Mouse (Mus musculus) heart, embryonic 15.5 days (tissue): ENCODE data around the gene S100a13. TPM values are rescaled to one million over a fixed set of nuclear protein-coding genes. Genes with fewer than 3 reads are reported as not detected.
A peak's percentile ranks its signal among the peaks of the same experiment; 100 is the strongest.

Source experiments
- ATAC-seq: fragments of 200-750 bp; cut with Nextera tagmentation; replicated peaks from 2 replicates; pipeline ENCODE4 v1.8.0; 2017; ENCODE audit warnings: low read depth, moderate TSS enrichment; ENCODE audit not compliant: insufficient number of reproducible peaks, insufficient read depth, low FRiP score
- H3K27ac ChIP-seq: fragments of 300-500 bp; sonication (generic); 2 replicates; pipeline ENCODE4 v1.5.1; 2015; ENCODE audit warnings: mild to moderate bottlenecking, inconsistent platforms
- H3K27me3 ChIP-seq: fragments of 300-500 bp; sonication (generic); 2 replicates; pipeline ENCODE4 v1.6.1; 2015; ENCODE audit warnings: inconsistent platforms
- H3K36me3 ChIP-seq: fragments of 300-500 bp; sonication (generic); 2 replicates; pipeline ENCODE4 v1.6.1; 2015; ENCODE audit warnings: mild to moderate bottlenecking, inconsistent platforms
- H3K4me1 ChIP-seq: fragments of 300-500 bp; sonication (generic); replicated peaks from 2 replicates; pipeline ENCODE4 v1.6.1; 2015; ENCODE audit warnings: inconsistent platforms
- H3K4me2 ChIP-seq: fragments of 300-500 bp; sonication (generic); 2 replicates; pipeline ENCODE4 v1.6.1; 2015; ENCODE audit warnings: inconsistent platforms, mild to moderate bottlenecking, moderate library complexity
- H3K4me3 ChIP-seq: fragments of 300-500 bp; sonication (generic); 2 replicates; pipeline ENCODE4 v1.5.1; 2015; ENCODE audit warnings: mild to moderate bottlenecking, inconsistent platforms
- H3K9ac ChIP-seq: fragments of 300-500 bp; sonication (generic); 2 replicates; pipeline ENCODE4 v1.6.1; 2015; ENCODE audit warnings: mild to moderate bottlenecking, inconsistent platforms
- H3K9me3 ChIP-seq: fragments of 300-500 bp; sonication (generic); replicated peaks from 2 replicates; pipeline ENCODE4 v1.6.1; 2016; ENCODE audit warnings: inconsistent platforms
- whole genome bisulfite sequencing: fragments of 180-500 bp; shearing (Covaris S2); methylation state at CpG from one replicate; pipeline ENCODE4 v1.1.7; 2015; ENCODE audit warnings: mixed read lengths; 5-methylcytosine and 5-hydroxymethylcytosine counted together
- polyA plus RNA-seq: library from polyadenylated mRNA; unstranded; fragments of >200 nt; fragmentation: Nextera tagmentation; extraction: Ambion mirVana; gene quantifications from 2 replicates; pipeline ENCODE4 v1.2.1, GENCODE M21; 2015

Gene S100a13
- polyA plus RNA-seq, 1 experiment from 2014 or later = 94.1 TPM

DNA sequence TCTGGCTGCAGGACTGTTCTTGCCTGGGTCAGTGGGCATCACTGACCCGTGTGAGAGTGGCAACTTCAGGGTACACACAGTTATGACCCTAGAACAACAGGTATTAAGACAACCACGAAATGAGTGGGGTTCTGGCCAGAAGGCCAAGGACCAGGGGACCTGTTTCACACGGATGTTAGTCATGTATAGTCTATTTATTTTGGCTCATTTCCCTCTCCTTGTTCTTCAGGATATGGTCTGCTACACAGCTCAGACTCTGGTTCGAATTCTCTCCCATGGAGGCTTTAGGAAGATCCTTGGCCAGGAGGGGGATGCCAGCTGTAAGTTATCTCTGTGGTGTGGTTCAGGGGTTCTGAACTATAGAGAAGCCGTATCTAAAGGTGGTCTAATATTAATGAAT lies 27.2 kb upstream of the S100a13 start:
- H3K4me3 ChIP-seq = no peak overlapping the region
- WGBS = 67% methylated on average over 5 of the region's 5 CpGs
- H3K9me3 ChIP-seq = no peaks in the 10 kb centered on the region
- peaks cover 68% of the 10 kb centered on the region for H3K36me3 ChIP-seq
- no peaks in the 10 kb centered on the region for H3K27me3 ChIP-seq
- peaks cover 6% of the 10 kb centered on the region for H3K4me1 ChIP-seq
- ATAC-seq = no peak
- no peak overlapping the region for H3K9ac ChIP-seq
- no peak overlapping the region for H3K27ac ChIP-seq
- no peak overlapping the region for H3K4me2 ChIP-seq

DNA sequence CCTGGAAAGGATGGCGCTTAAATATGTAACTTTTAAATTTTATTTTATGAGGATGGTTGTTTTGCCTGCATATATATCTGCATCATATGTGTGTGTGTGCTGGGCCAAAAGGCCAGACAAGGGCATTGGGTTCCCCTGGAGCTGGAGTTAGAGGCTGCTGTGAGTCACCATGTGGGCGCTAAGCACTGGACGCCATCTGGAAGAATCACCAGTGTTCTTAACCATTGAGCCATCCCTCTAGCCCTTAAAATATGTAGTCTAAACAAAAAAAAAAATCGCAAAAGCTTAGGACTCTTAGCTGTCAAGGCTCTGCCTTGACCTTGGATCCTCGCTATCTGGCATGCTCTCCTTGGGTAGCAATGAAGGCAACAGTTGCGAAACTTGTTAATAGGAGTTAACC lies 25.7 kb upstream of the S100a13 start:
- Histone ChIP-seq H3K9me3 (no peaks in the 10 kb centered on the region), H3K4me2 (no peak overlapping the region), H3K9ac (no peak overlapping the region), H3K36me3 (peaks cover 54% of the 10 kb centered on the region), H3K27me3 (no peaks in the 10 kb centered on the region), H3K4me1 (peaks cover 6% of the 10 kb centered on the region), H3K4me3 (no peak overlapping the region), H3K27ac (no peak overlapping the region)
- no peak for ATAC-seq
- WGBS = 85% methylated on average over 6 of the region's 6 CpGs

DNA sequence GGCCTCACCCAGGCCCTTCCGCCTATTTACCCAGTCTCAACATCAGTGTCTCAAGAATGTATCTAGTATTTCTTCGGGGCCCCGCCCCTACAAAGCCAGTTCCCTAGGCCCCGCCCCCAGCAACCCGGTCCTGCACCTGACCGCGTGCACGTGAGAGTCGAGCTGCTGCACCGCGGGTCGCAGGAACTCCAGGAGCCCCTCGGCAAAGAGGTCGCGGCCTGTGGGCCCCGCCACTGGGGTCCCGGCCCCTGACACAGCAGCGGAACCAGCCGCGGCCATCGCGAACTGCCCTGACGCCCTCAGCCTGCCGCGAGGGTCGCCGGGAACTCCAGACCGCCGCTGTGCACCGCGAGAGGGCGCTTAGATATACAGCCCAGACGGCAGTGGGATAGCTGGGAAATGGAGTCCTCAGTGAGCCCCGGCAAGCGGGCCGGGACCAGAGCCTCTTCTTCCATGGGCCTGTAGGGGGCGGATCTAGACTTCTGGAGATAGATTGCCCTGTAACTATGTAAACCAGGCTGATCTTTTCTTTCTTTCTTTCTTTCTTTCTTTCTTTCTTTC lies 23.5 kb upstream of the S100a13 start, which contains the start of gene Snapin:
Gene Snapin (minus strand): TSS at position 338 of the 561 bp plus-strand sequence.
- peak; percentile 97 for ATAC-seq
- H3K4me1 ChIP-seq = peaks cover 6% of the 10 kb centered on the region
- no peaks in the 10 kb centered on the region for H3K9me3 ChIP-seq
- peak within 1 kb of the TSS; percentile 87 for H3K9ac ChIP-seq
- H3K36me3 ChIP-seq = peaks cover 34% of the 10 kb centered on the region
- H3K27ac ChIP-seq = peak within 1 kb of the TSS; percentile 85
- H3K27me3 ChIP-seq = no peaks in the 10 kb centered on the region
- peak within 1 kb of the TSS; percentile 66 for H3K4me2 ChIP-seq
- H3K4me3 ChIP-seq = peak within 1 kb of the TSS; percentile 94
- under 1% methylated on average over 37 of the region's 37 CpGs for WGBS

DNA sequence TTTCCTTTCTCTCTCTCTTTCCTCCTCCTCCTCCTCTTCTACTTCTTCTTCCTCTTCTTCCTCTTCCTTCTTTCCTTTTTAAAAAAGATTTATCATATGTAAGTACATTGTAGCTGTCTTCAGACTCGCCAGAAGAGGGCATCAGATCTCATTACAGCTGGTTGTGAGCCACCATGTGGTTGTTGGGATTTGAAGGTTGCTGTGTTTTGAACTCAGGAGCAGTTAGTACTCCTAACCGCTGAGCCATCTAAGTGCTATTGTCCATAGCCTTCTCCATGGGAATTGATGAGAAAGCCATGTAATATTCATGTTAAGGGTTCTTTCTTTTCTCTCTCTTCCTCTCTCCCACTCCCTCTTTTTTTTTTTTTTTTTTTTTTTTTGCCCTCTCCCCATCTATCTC lies 22.9 kb upstream of the S100a13 start:
- H3K4me3 ChIP-seq = no peak overlapping the region
- no peak overlapping the region for H3K27ac ChIP-seq
- H3K9me3 ChIP-seq = no peaks in the 10 kb centered on the region
- ATAC-seq = no peak
- H3K4me1 ChIP-seq = peaks cover 6% of the 10 kb centered on the region
- 35% methylated on average over 2 of the region's 2 CpGs for WGBS
- no peak overlapping the region for H3K4me2 ChIP-seq
- no peaks in the 10 kb centered on the region for H3K27me3 ChIP-seq
- H3K9ac ChIP-seq = no peak overlapping the region
- H3K36me3 ChIP-seq = peaks cover 32% of the 10 kb centered on the region

DNA sequence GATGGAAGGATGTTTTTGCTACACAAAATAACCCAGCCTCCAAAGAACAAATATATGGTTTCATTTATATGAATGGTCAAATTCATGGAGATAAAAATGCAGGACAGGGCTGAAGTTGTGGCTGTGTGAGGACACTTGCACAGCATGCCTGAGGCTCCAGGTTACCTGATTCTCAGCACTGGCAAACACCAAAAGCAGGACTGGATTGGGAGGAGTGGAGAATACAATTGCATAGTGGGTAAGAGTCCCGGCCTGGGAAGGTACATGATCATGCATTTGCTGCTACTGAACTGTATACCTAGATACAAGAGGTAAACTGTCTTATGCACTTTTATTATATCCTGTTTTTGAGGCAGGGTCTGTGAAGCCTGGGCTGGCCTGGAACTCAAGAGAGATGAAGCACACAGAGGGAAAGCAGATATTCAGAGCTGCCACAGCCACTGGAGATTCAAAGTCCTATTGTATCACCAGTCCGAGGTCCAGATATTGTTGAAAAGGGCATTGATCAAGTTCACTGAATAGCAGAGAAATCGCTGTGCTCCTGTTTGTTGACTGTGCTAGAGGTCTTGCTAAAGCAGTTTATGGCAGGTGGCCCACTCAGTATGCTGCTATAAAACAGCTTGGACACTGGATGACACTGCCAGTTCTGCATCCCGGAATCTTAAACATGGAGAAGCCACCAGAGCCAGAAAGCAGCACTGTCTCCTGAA lies 20.2 kb upstream of the S100a13 start:
- peaks cover 34% of the 10 kb centered on the region for H3K36me3 ChIP-seq
- H3K27me3 ChIP-seq = no peaks in the 10 kb centered on the region
- H3K4me2 ChIP-seq = no peak overlapping the region
- no peaks in the 10 kb centered on the region for H3K9me3 ChIP-seq
- no peak overlapping the region for H3K9ac ChIP-seq
- H3K27ac ChIP-seq = no peak overlapping the region
- H3K4me3 ChIP-seq = no peak overlapping the region
- WGBS = 67% methylated on average over 4 of the region's 4 CpGs
- H3K4me1 ChIP-seq = peaks cover 6% of the 10 kb centered on the region
- ATAC-seq = no peak

DNA sequence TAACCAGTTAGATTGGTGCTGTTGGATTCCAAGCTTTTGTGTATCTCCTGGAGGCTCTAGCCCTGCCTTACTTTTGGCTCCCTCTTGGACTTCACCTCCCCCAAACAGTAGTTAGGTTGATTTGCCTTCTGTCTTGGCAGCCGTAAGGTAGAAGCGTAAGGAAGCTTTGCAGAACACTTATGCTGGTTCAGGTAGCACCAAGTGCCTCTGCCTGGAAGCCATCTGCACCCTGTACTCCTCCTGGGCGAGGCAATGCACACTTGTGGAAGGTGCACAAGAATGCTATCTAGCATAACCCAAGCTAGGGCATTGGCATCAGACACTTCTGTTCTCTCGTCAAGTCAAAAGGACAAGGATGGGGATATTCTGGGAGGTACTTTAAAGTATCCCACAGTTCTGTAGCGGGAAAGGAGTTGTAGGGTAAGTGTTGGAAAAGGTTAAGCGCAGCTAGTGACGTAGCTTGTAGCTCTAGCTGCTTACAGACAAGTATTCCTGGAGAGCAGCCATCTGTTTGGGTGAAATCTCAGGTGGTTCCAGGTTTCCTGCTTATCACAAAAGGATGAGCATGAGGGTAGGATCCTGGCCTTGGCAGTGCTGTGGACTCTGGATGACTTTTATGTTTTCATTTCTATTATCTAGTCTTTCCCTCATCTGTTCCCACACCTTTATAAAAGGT lies 18.2 kb upstream of the S100a13 start:
- no peaks in the 10 kb centered on the region for H3K27me3 ChIP-seq
- 86% methylated on average over 7 of the region's 7 CpGs for WGBS
- no peak overlapping the region for H3K4me2 ChIP-seq
- no peak overlapping the region for H3K27ac ChIP-seq
- ATAC-seq = no peak
- no peak overlapping the region for H3K9ac ChIP-seq
- H3K4me1 ChIP-seq = no peaks in the 10 kb centered on the region
- H3K9me3 ChIP-seq = no peaks in the 10 kb centered on the region
- peaks cover 43% of the 10 kb centered on the region for H3K36me3 ChIP-seq
- H3K4me3 ChIP-seq = no peak overlapping the region

DNA sequence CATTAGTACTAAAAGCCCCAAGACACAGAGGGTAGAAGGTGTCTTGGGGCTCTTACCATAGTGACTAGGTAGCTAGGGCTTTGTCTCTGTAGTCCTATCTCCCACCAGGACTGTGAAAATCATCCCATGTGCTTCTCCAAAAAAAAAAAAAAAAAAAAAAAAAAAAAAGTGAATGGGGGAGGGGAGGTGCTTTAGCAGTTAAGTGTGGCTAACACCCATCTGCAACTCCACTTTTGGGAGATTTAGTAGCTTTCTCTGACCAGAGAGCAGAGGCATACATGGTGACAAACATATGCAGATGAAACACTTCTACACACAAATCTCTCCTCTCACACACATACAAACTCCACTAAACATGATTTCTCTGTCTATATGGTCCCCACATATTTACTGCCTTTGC lies 16.6 kb upstream of the S100a13 start:
- H3K9ac ChIP-seq = no peak overlapping the region
- H3K36me3 ChIP-seq = peaks cover 59% of the 10 kb centered on the region
- H3K27ac ChIP-seq = no peak overlapping the region
- H3K9me3 ChIP-seq = no peaks in the 10 kb centered on the region
- H3K4me3 ChIP-seq = no peak overlapping the region
- H3K4me2 ChIP-seq = no peak overlapping the region
- H3K27me3 ChIP-seq = no peaks in the 10 kb centered on the region
- H3K4me1 ChIP-seq = no peaks in the 10 kb centered on the region
- no peak for ATAC-seq

DNA sequence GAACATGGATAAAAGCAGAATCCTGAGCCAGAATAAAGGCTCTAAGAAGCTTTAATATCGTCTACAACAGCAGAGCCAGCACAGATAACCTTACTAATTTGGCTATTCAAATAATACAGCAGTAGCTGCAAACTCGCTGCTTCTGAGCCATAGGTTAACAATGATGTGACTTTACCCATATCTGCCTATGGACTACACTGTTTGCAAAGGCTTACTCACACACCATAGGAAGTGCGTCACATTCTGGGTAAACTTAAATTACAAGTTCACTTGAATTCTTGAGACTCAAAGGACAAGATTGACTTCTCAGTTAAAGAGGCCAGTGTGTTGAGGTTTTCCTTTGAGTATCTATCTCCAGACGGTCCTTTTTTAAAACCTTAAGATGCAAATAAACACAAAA lies 10.8 kb upstream of the S100a13 start:
- no peak for ATAC-seq
- Histone ChIP-seq H3K9ac (no peak overlapping the region), H3K9me3 (no peaks in the 10 kb centered on the region), H3K27ac (no peak overlapping the region), H3K4me3 (no peak overlapping the region), H3K4me1 (peaks cover 16% of the 10 kb centered on the region), H3K27me3 (no peaks in the 10 kb centered on the region), H3K36me3 (peaks cover 86% of the 10 kb centered on the region), H3K4me2 (no peak overlapping the region)
- WGBS = 83% methylated on average over 4 of the region's 4 CpGs

DNA sequence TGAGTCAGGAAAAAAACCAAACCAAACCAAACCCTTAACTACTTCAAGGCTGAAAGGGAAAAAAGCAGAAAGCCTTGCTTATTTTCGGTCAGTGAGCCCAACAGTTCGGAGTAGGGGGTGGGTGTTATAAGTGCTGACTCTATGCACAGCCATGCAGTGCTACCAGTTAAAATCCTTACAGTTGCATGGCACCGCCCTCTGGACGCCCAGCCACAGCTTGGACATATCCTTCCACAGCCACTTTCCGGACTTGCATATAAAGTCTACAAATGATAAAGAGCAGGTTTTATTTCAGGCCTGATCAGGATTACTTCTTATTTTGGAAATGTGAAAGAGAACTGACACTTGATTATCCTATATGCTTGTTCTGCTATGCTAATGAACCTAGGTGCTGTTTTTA lies 9.0 kb upstream of the S100a13 start:
- no peak overlapping the region for H3K4me2 ChIP-seq
- H3K4me1 ChIP-seq = peaks cover 16% of the 10 kb centered on the region
- 90% methylated on average over 5 of the region's 5 CpGs for WGBS
- no peaks in the 10 kb centered on the region for H3K27me3 ChIP-seq
- peaks cover 71% of the 10 kb centered on the region for H3K36me3 ChIP-seq
- no peaks in the 10 kb centered on the region for H3K9me3 ChIP-seq
- H3K27ac ChIP-seq = no peak overlapping the region
- H3K9ac ChIP-seq = no peak overlapping the region
- ATAC-seq = no peak
- no peak overlapping the region for H3K4me3 ChIP-seq

DNA sequence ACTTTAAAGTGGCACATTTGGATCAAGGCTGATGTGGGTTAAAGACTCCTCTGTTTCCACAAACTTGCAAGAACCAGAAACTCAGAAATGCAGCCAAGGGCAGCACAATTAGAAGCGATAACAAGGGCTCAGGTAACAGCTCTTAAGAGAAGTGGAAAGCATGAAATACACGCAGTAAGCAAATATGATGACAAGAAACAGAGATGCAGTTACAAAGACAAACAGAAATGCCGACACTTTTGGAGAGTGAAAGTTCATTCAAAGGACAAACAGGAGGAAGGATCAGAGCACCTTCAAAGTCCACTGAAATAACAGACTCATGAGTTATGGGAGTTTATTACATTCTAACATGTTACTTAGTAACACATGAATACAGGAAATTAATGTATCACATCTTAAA lies 7.9 kb upstream of the S100a13 start:
- H3K36me3 ChIP-seq = peaks cover 63% of the 10 kb centered on the region
- no peak overlapping the region for H3K4me3 ChIP-seq
- no peak for ATAC-seq
- no peak overlapping the region for H3K4me2 ChIP-seq
- H3K9ac ChIP-seq = no peak overlapping the region
- peaks cover 16% of the 10 kb centered on the region for H3K4me1 ChIP-seq
- H3K9me3 ChIP-seq = no peaks in the 10 kb centered on the region
- H3K27ac ChIP-seq = no peak overlapping the region
- no peaks in the 10 kb centered on the region for H3K27me3 ChIP-seq
- 59% methylated on average over 3 of the region's 3 CpGs for WGBS

DNA sequence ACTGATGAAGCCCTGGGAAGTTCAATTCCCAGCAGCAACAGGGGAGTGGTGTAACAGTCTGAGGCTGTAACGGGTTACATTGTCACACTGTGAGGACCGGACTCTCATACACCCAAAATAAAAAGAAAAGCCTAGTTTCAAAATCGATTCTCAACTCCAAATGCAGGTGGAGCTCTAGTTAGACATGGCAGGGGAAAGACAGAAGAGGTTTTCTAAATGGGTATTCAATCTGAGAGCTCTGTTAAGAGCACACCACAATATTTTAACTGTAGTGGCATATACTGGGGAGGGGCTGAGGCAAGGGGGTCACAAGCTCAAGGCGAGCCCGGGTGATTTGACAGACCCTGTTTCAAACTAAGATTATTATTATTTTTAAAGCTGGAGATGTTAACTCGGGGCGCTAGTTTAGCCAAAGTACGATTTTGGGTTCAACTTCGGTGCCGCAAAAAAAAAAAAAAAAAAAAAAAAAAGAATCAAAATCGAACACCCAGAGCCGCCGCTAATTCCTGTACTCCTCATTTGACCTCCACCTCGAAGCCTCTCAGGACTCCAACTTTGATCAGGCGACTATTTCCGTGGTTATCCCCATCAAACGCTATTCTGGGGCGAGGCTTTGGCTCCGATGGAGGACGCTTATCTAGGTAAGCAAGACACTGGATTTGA lies 5.8 kb upstream of the S100a13 start:
- H3K27ac ChIP-seq = peak overlapping the region; percentile 93
- peak overlapping the region; percentile 84 for H3K4me3 ChIP-seq
- H3K9ac ChIP-seq = peak overlapping the region; percentile 96
- H3K4me2 ChIP-seq = peak overlapping the region; percentile 66
- 3% methylated on average over 20 of the region's 20 CpGs for WGBS
- H3K27me3 ChIP-seq = no peaks in the 10 kb centered on the region
- peaks cover 43% of the 10 kb centered on the region for H3K36me3 ChIP-seq
- no peak for ATAC-seq
- peaks cover 30% of the 10 kb centered on the region for H3K4me1 ChIP-seq
- no peaks in the 10 kb centered on the region for H3K9me3 ChIP-seq
